Mouse (Mus musculus) heart, postnatal 0 days (tissue): Measurements from ENCODE around the gene Parm1.

Source experiments
- CTCF ChIP-seq: IDR thresholded peaks from 2 replicates; pipeline ENCODE4 v1.5.1; 2016; ENCODE audit warnings: antibody characterized with exemption, control low read depth, low read depth
- EP300 ChIP-seq: IDR thresholded peaks from 2 replicates; pipeline ENCODE4 v1.6.1; 2016; ENCODE audit warnings: antibody characterized with exemption, low read depth

GRCm38 (mm10) chr5:91607234-91607633 lies 89.8 kb downstream of the Parm1 start:
- TF ChIP-seq CTCF: no peak
- TF ChIP-seq EP300: no peak
